Mouse (Mus musculus) midbrain, embryonic 10.5 days (tissue): ENCODE results near the gene Adamts7. TPM values are rescaled to one million over a fixed set of nuclear protein-coding genes. Genes with fewer than 3 reads are reported as not detected.

ENCODE experiments used
- DNase-seq: peaks from one replicate; pipeline ENCODE4 v3.0.0-alpha.2; 2017; ENCODE audit warnings: low spot score
- H3K27ac ChIP-seq: fragments of 300-500 bp; sonication (generic); replicated peaks from 2 replicates; pipeline ENCODE4 v1.5.1; 2016; ENCODE audit warnings: mild to moderate bottlenecking
- H3K27me3 ChIP-seq: fragments of 300-500 bp; sonication (generic); 2 replicates; pipeline ENCODE4 v1.6.1; 2016; ENCODE audit warnings: low read depth, mild to moderate bottlenecking; ENCODE audit not compliant: poor library complexity, severe bottlenecking
- H3K36me3 ChIP-seq: fragments of 300-500 bp; sonication (generic); 2 replicates; pipeline ENCODE4 v1.6.1; 2016; ENCODE audit warnings: mild to moderate bottlenecking, moderate library complexity
- H3K4me1 ChIP-seq: fragments of 300-500 bp; sonication (generic); 2 replicates; pipeline ENCODE4 v1.6.1; 2016
- H3K4me3 ChIP-seq: fragments of 300-500 bp; sonication (generic); 2 replicates; pipeline ENCODE4 v1.5.1; 2016; ENCODE audit warnings: mild to moderate bottlenecking, moderate library complexity
- H3K9me3 ChIP-seq: fragments of 300-500 bp; sonication (generic); replicated peaks from 2 replicates; pipeline ENCODE4 v1.6.1; 2016; ENCODE audit warnings: mild to moderate bottlenecking
- WGBS: fragments of 180-500 bp; shearing (Covaris S2); methylation state at CpG from one replicate; pipeline ENCODE4 v1.1.7; 2016; 5-methylcytosine and 5-hydroxymethylcytosine counted together
- polyA plus RNA-seq: library from polyadenylated mRNA; unstranded; fragments of >200 nt; fragmentation: Nextera tagmentation; extraction: Ambion mirVana; gene quantifications from 2 replicates; pipeline ENCODE4 v1.2.1, GENCODE M21; 2016

The Adamts7 gene
- polyA plus RNA-seq: 16.7 and 21.0 TPM in 2 replicates

DNA sequence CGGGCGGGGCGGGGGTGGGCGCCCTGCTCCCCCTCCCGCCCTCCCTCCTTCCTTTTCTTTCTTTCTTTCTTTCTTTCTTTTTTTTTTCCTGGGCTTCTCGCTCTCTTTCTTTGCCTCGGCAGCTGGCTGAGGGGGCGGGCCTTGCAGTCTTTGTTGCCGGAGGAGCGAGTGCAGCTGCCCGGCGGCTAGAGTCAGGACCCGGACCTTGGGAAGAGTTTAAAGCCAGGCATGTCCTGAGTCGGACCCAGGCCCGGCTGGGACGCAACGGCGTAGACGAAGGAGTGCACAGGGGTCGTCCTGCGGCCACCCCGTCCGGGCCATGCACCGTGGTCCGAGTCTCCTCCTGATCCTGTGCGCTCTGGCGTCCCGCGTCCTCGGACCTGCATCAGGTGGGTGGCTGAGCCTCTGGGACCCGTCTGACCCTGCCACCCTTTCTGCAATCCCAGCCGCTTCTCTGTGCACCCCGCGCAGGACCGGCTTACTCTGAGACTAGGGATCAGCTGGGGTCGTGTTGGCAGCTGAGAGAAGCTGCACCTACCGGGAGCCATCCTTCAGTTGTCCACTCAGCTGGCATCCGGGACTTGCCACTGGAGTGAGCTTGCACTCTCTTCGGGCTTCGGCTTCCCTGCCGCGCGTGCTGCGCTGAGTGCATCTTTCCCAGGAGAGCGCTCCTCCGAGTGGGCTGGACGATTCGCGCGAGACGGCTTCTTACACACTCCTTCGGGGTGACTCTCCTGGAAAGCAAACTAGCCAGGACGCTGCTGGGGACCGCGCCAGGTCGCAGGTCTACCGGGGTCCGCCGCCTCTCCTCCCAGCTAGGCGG is at the start of gene Adamts7:
Gene Adamts7, plus strand, starts transcription at position 144 of the 823 bp plus-strand sequence.
- peaks cover 7% of the 10 kb centered on the region for H3K27me3 ChIP-seq
- WGBS: under 1% methylated on average over 55 of the region's 60 CpGs

DNA sequence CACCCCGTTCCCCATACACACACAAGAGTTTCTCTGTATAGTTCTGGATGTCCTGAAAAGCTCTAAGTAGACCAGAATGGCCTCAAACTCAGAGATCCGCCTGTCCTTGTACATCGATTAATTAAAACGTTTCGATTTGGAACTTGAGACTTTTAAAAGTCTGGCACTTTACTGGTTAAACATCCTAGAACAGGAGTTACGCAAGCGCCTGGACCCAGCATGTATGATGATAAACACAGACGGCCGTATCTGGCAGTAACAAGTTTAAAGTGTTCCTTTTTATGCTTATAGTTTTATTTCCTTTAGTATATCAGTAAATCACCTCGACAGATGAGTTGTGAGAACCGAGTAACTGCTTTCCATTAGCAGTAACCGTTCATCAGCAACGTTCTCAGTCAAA is 49.7 kb upstream of the Adamts7 start:
- peaks cover 19% of the 10 kb centered on the region for H3K36me3 ChIP-seq
- peak overlapping the region; percentile 71 for H3K4me3 ChIP-seq
- peak overlapping the region; percentile 98 for H3K27ac ChIP-seq
- DNase-seq: no peak
- WGBS: 4% methylated on average over 13 of the region's 13 CpGs
- H3K27me3 ChIP-seq: no peaks in the 10 kb centered on the region
- peaks cover 23% of the 10 kb centered on the region for H3K4me1 ChIP-seq
- H3K9me3 ChIP-seq: no peaks in the 10 kb centered on the region

More for the DNA sequence above, at the start of gene Adamts7:
- Histone ChIP-seq H3K9me3 (peaks cover 7% of the 10 kb centered on the region; the same call in 1 of the 2 replicates), H3K36me3 (no peaks in the 10 kb centered on the region), H3K4me3 (peak within 1 kb of the TSS; percentile 64), H3K4me1 (peaks cover 28% of the 10 kb centered on the region), H3K27ac (peak within 1 kb of the TSS; percentile 93)
- DNase-seq: peak; percentile 82

GRCm38 (mm10) chr9:90113651-90114566 is 49.0 kb upstream of the Adamts7 start:
- peak overlapping the region; percentile 98 for H3K27ac ChIP-seq
- peaks cover 23% of the 10 kb centered on the region for H3K4me1 ChIP-seq
- peak; percentile 87 for DNase-seq
- H3K4me3 ChIP-seq: peak overlapping the region; percentile 71
- no peaks in the 10 kb centered on the region for H3K9me3 ChIP-seq
- WGBS: under 1% methylated on average over 82 of the region's 82 CpGs
- H3K36me3 ChIP-seq: peaks cover 12% of the 10 kb centered on the region
- H3K27me3 ChIP-seq: no peaks in the 10 kb centered on the region

DNA sequence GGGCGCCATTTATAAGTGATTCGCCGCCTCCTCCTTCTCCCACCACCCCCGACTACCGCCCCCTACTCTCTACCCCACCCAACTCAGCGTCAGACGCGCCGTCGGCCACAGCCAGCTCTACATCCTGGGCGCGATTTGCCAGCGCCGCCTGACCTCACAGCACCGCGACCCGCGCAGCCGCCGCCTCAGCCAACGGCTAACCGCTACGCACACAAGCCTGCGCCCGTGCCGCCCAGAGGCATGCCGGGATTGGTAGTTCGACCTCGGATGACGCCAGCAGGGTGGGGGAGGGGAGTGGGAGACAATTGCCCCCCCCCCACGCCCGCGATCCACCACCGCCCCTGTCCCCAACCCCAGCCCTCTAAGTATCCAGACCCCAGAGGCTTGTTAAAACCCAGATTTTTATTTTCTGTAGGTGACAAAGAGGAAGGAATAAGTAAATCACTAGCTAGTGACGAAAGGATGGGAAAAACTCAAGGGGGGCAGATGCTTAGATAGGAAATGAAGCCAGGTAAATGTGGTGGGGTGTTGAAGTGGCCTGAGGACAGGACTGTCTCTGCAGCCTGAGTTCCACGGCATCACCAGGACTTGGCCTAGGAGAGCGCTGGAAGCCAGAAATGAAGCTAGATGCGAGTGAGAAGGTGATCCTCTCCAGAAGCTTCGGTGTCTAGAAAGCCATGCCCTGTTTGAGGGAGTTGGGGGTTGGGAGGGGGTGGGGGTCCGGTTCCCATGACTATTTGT is 48.1 kb upstream of the Adamts7 start, which contains the start of gene Morf4l1:
Gene Morf4l1, minus strand, starts transcription at position 208 of the 741 bp plus-strand sequence.
- peak within 1 kb of the TSS; percentile 71 for H3K4me3 ChIP-seq
- H3K27ac ChIP-seq: peak within 1 kb of the TSS; percentile 98
- H3K36me3 ChIP-seq: peaks cover 3% of the 10 kb centered on the region
- peaks cover 23% of the 10 kb centered on the region for H3K4me1 ChIP-seq
- peak; percentile 99 for DNase-seq
- WGBS: 3% methylated on average over 39 of the region's 40 CpGs
- no peaks in the 10 kb centered on the region for H3K27me3 ChIP-seq
- H3K9me3 ChIP-seq: no peaks in the 10 kb centered on the region

DNA sequence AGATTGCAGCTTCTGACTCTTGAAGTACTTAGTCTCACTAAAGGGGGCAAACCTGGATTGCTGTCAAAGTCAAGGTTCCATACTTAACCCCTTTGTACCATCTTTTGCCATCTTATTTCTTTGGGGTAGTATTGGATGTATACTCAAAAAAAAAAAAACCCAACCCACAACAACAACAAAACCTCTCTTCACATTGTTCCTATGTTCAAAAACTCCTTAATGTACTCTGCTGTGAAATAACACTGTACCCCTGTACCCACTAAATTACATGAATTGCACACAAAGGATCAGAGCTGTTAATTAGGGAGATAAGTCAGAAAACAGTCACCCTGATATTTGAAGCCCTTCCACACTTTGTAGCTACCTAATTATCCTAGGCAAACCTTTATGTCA is 47.6 kb upstream of the Adamts7 start:
- H3K36me3 ChIP-seq: no peaks in the 10 kb centered on the region
- DNase-seq: no peak
- H3K4me3 ChIP-seq: peak overlapping the region; percentile 71
- H3K4me1 ChIP-seq: peaks cover 23% of the 10 kb centered on the region
- H3K27me3 ChIP-seq: no peaks in the 10 kb centered on the region
- H3K9me3 ChIP-seq: no peaks in the 10 kb centered on the region
- H3K27ac ChIP-seq: peak overlapping the region; percentile 98

GRCm38 (mm10) chr9:90117234-90117633 is 45.6 kb upstream of the Adamts7 start:
- H3K27ac ChIP-seq: no peak overlapping the region
- H3K36me3 ChIP-seq: no peaks in the 10 kb centered on the region
- peaks cover 15% of the 10 kb centered on the region for H3K4me1 ChIP-seq
- H3K9me3 ChIP-seq: no peaks in the 10 kb centered on the region
- no peak for DNase-seq
- H3K27me3 ChIP-seq: no peaks in the 10 kb centered on the region
- no peak overlapping the region for H3K4me3 ChIP-seq

DNA sequence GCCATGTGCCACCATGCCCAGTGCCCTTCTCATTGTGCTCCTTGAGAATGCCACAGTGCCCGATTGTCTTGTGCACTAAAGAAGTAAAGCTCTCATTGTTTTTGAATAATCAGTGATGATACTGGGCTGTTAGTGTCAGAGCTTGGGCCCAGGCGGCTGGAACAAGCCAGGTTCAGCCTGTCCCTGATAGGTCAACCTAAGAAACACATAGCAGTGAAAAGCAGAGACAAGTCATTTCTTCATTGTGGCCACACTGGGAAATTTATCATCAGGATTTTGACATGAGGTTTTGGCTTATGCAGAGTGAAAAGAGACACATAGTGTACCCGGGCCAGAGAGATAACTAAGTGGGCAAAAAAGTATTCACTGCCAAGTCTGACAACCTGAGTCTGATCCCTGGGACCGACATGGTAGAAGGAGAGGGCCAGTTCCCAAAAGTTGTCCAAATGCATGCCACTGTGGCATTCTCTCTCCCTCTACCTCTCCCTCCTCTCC is 40.6 kb upstream of the Adamts7 start:
- no peak for DNase-seq
- WGBS: 75% methylated on average over 4 of the region's 4 CpGs
- H3K27ac ChIP-seq: no peak overlapping the region
- no peaks in the 10 kb centered on the region for H3K36me3 ChIP-seq
- peaks cover 13% of the 10 kb centered on the region for H3K4me1 ChIP-seq
- no peak overlapping the region for H3K4me3 ChIP-seq
- no peaks in the 10 kb centered on the region for H3K27me3 ChIP-seq
- H3K9me3 ChIP-seq: no peaks in the 10 kb centered on the region

DNA sequence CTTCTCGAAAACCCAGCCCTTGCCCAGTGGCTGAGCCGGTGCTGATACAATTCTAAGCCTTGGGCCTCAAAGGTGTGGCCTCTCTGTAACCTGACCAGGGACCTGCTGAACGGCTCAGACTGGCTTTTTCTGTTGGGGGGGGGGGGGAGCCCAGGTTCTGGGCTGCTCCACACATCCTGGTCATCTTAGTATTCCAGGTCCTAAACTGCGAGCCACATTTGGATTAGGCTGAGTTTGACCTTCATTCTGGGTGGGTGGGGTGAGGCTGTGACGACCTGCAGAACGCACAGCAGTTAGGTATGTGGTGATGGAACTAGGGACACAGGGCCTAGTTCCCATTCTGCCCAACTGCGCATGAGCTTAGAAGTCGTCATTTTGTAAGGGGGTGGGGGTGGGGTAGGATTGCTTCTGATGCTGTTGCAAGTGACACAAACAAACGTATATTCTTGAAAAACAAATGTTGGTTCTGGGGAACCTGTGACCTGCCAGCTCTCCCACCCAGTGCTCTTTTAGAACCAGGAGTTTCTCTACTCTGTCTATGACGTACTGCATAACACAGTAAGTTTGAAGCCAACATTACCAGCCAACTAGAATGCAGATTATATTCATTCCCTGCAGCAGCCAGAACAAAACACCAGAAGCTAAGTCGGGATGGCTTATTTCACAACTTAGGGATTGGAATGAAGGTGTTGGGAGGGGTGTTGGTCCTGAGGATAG is 38.6 kb upstream of the Adamts7 start:
- 38% methylated on average over 11 of the region's 11 CpGs for WGBS
- H3K4me1 ChIP-seq: peaks cover 13% of the 10 kb centered on the region
- H3K27me3 ChIP-seq: no peaks in the 10 kb centered on the region
- H3K36me3 ChIP-seq: no peaks in the 10 kb centered on the region
- H3K27ac ChIP-seq: no peak overlapping the region
- H3K4me3 ChIP-seq: no peak overlapping the region
- DNase-seq: no peak
- H3K9me3 ChIP-seq: no peaks in the 10 kb centered on the region

DNA sequence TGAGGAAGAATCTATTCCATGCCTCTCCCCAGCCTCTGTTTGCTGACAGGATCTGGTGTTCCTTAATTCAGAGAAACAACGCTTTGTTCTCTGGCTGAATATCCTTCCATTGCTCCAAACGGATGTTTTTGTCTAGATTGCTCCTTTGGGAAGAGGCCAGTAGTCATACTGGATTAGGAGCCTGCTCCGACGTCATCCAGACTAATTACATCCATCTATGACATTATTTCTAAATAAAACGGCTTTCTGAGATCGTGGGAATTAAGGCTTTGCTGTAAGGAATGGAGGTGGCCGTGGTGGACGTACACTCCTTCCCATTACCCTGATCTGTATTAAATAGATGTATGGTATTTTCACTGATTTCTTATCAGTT is 38.0 kb upstream of the Adamts7 start:
- no peak for DNase-seq
- Histone ChIP-seq H3K27me3 (no peaks in the 10 kb centered on the region), H3K9me3 (no peaks in the 10 kb centered on the region), H3K27ac (no peak overlapping the region), H3K4me3 (no peak overlapping the region), H3K36me3 (no peaks in the 10 kb centered on the region), H3K4me1 (peaks cover 13% of the 10 kb centered on the region)
- 50% methylated on average over 8 of the region's 8 CpGs for WGBS

GRCm38 (mm10) chr9:90125416-90126099 is 37.3 kb upstream of the Adamts7 start:
- no peaks in the 10 kb centered on the region for H3K27me3 ChIP-seq
- H3K9me3 ChIP-seq: no peaks in the 10 kb centered on the region
- 14% methylated on average over 7 of the region's 7 CpGs for WGBS
- H3K27ac ChIP-seq: no peak overlapping the region
- no peaks in the 10 kb centered on the region for H3K36me3 ChIP-seq
- no peak for DNase-seq
- H3K4me1 ChIP-seq: peaks cover 13% of the 10 kb centered on the region
- H3K4me3 ChIP-seq: peak overlapping the region; percentile 47

DNA sequence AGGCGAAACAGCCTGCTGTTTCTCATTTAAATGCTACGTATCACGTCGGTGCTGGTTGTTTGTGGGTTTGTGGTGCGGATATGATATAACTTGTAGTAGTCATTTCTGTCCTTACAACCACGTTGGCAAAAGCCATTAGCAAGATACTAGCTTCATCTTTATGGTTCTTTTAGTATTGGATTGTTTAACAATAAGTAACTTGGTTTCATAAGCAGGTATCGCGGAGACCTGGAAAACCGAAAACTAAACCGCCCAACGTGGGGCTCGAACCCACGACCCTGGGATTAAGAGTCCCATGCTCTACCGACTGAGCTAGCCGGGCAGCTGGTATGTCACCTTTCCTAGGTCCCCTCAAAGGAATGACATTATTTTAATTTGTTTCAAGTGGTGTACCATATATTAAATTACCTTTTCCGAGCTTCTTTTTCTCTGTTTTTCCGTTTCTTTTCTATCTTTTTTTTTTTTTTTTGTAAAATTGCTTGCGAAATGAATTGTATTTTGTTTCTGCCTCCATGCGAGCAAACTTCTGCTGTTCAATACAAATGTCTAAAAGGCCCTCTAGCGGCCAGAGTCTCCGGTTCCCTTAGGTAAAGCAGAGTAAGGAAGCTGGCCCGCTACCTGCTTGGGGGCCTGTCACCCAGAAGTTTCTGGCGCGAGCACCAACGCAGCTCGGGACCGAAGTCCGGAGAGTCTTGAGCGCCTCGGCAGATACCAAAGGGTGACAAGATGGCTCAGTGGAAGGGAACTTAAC is 36.4 kb upstream of the Adamts7 start:
- peak; percentile 72 for DNase-seq
- Histone ChIP-seq H3K4me1 (peaks cover 13% of the 10 kb centered on the region), H3K36me3 (no peaks in the 10 kb centered on the region), H3K27ac (no peak overlapping the region), H3K27me3 (no peaks in the 10 kb centered on the region), H3K4me3 (peak overlapping the region; percentile 47), H3K9me3 (no peaks in the 10 kb centered on the region)
- under 1% methylated on average over 30 of the region's 30 CpGs for WGBS
